Mouse (Mus musculus) layer of hippocampus, adult 9-11 months (tissue): Measurements from ENCODE around the gene Nsrp1.
"Not testable (repeated sequence)": the region's sequence is repeated elsewhere in the genome, so short reads cannot be mapped to it uniquely, and the experiment has no call there.

ENCODE experiments used
- DNase-seq: peaks from one replicate; pipeline ENCODE4 v3.0.0; 2022

Nsrp1 gene

DNA sequence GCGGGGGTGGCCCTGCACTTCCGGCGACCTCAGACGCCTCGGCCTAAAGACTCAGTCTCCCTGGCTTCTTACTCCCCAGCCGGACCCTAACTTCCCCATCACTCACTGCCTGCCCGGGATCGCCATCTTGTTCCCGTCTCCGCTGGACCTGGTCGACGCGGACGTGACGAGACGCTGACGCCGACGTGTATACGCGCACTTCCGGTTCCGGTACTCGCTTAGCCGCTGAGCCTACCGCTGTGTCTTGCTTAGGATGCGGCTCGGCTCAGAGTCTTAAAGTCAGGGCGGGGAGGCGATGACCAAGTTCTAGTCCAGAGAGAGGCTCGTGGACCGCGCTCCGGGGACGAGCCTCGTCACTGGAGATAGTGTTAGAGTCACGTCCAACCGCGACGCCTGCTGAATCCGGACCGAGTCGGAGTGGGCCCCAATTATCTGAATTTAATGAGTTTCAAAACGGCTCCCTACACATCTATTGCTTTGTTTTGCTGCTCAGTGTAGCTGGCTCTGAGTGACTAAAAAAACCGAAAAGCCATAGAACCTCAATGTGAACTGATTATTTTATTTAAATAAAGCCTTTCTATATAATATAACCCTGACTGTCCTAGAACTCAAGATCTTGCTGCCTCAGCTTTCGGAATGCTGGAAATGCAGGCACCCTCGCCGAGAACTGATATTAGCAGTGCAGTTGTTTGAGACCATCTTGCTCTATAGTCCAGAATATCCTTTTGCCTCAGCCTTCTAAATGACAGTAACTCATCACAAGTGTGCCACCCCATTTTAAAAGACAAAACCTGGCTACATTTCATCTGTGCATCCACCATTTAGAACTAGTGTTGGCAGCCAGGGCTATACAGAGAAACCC is at the start of gene Nsrp1:
Gene Nsrp1, minus strand, starts transcription at position 163 of the 862 bp plus-strand sequence.
- peak; percentile 94 for DNase-seq

DNA sequence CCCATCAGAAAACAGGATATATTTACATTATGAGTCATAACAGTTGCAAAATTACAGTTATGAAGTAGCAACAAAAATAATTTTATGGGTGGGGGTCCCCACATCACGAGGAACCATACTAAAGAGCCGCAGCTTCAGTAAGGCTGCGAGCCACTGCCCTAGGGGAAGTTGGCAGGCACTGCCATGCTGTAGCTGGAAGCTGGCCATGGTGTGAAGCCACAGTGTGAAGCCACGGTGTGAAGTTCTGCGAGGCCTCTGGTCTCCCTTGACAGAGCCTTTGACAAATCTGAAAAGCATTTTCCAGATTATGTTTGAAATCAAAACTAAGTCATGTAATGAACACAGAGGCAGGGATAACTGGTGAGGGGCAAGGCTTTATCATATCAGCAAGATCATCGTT is 32.9 kb upstream of the Nsrp1 start:
- no peak for DNase-seq

DNA sequence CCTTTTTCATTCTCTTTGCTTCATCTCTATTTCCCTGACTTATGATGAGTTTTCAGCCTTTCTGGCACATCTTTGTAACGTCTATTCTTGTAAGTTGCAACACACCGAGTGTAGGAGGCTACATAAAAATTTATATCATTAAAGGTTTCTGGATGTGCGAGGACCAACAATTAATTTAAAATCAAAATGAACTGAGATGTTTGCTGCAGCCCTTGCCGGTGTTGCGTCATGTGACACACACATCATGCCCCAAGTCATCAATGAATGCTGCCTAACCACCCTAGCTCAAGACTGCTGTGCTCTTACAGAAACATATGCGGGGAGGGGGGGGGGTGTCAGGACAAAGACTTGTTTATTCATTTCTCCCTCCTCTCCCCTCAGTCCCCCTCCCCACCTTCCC is 30.2 kb upstream of the Nsrp1 start:
- DNase-seq = no peak

- DNase-seq = not testable (repeated sequence)
Observed at GRCm38 (mm10) chr11:77107872-77108271, 29.6 kb upstream of the Nsrp1 start.

DNA sequence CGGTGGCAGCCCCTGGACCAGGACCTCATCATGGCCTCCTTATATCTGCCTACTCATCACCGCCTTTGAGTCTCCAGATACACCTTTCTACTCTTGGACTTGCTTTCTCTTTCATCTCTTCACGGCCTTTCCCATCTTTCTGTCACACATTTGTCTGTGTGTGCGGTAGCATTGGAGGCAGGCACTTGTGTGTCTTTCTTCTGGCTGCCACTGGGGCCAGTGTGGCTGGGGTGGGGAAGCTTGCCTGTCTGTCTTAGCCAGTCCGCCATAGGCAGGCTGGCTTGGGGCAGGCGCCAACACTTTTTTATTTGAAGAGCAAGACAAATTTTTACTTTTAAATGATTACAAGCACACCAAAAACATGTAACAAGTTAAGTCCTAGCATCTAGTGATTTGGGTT is 28.7 kb upstream of the Nsrp1 start:
- no peak for DNase-seq

- peak; percentile 33 for DNase-seq
Observed at GRCm38 (mm10) chr11:77100137-77100937, 22.1 kb upstream of the Nsrp1 start.

DNA sequence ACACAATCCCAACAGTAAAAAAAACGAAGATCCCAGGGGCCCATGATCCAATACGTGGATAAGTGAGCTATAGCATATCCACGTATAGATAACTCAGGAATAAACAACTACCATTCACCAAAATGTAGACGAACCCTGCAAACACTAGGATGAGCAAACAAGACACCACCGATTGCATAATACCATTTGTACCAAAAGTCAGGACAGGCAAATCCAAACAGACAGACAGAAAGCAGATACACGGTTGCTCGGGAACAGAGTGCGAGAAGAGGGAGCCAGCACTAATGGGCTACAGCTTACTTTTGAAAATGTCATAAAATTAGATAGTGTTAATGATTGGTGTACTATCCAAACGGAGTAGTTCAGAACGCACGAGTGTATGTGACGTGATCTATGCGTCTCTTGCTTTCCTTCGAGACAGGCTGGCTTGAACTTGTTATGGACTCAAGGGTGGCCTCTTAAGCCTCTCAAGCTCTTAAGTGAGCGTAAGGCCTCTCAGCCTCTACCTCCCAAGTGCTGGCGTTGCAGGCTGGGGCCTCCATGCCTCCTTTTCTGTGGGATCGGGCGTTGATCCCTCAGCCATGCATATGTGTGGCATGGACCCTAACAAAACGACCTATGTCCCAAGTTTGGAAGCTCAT is 20.2 kb upstream of the Nsrp1 start:
- no peak for DNase-seq

- no peak for DNase-seq
Observed at GRCm38 (mm10) chr11:77096991-77097390, 18.8 kb upstream of the Nsrp1 start.

- DNase-seq = no peak
Observed at GRCm38 (mm10) chr11:77096581-77096980, 18.3 kb upstream of the Nsrp1 start.

DNA sequence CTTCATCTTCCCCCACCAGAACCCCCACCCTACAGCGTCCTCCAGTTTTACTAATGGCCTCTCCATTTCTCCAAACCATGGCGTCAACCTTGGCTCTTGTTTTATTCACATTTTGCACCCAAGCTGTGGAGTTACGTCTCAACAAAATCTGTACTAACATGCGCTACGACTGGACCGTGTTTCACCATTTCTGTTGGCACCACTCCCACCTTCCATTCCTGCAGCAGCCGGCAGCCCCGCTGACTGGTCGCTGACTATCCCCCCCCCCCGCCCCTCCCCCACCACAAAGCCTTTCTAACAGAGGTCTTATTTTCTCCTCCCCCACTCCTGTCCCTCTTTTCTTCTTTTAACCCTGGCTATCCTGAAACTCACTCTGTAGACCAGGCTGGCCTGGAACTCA is 17.0 kb upstream of the Nsrp1 start:
- DNase-seq = no peak

DNA sequence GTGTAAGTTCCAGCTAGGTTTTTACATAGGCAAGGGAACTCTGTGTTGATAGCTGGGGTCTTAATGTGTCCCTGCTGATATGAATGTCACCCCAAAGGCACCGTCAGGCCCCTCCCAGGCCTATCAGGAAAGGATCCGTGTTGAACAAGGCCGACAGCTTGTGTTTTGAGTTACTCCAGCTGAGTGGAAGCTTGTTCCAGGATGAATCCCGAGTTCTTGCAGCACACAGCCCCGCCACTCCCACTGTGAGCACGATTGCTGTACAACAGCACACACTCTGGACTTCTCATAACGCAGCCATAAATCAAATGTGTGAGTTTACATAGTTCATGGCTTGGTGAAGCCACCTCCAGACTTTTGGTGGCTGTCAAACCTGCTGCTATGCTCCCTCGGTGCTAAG is 15.9 kb upstream of the Nsrp1 start:
- DNase-seq = peak; percentile 32

GRCm38 (mm10) chr11:77093208-77093607 is 15.0 kb upstream of the Nsrp1 start:
- no peak for DNase-seq

DNA sequence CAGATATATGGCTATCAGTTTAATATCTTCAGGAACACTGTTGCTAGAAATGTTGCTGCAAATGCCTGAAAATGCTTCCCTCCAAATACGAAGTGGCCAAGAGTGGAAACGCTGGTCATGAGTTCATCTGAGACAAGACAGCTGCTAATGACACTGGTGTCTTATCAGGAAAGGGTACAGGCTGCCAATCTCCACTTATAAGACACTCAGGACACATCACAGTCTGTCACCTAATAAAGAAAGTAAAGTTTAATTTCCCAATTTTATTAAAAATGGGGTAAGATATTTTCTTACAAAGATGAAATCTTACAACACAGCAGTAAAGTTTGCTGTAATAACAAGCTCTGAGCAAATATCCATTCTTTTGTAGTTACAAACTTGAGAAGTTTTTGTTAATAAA is 10.9 kb upstream of the Nsrp1 start:
- no peak for DNase-seq

- no peak for DNase-seq
Observed at GRCm38 (mm10) chr11:77087004-77087403, 8.8 kb upstream of the Nsrp1 start.

GRCm38 (mm10) chr11:77084001-77084682 is 5.9 kb upstream of the Nsrp1 start:
- DNase-seq = no peak

GRCm38 (mm10) chr11:77079361-77079760 is 1.1 kb upstream of the Nsrp1 start:
- DNase-seq = no peak

DNA sequence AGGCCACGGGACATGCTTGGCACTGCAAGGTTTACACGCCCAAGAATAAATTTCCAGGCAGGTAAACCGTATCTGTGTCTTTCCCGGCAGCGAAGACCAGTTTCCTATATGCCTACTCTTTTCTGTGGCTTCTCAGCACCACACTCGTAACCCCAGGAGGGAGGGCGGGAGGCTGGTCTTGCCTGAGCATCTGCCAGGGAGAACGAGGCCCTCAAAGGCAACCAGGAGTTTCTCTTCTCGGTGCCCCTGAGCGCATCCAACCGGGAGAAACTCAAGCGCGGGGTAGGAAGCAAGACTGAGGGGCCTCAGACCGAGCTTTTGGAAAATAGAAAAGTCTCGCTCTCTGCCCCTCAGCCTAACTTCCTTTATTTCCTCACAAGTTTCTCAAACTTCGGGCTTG is 443 bp downstream of the Nsrp1 start:
- no peak for DNase-seq

GRCm38 (mm10) chr11:77077331-77077730 is 904 bp downstream of the Nsrp1 start:
- not testable (repeated sequence) for DNase-seq

DNA sequence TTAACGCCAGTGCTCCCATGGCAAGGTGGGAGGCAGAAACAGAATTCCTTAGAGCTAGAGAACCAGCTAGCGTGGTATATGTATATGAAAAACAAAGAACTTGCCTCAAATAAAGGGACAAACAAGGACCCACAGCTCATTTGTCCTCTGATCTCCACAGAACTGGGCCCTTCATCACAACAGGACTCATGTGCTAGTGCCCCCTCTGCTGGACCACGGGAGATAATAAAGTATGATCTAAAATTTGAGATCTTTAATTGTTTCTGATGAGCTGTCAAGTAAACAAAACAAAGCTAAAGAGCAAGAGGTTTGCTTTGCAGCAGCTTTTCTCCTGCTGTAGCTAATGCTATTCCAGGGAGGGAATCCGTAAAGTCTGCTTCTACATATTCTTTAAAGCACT is 7.5 kb downstream of the Nsrp1 start:
- no peak for DNase-seq

- DNase-seq = no peak
Observed at GRCm38 (mm10) chr11:77068825-77069224, 9.4 kb downstream of the Nsrp1 start.

DNA sequence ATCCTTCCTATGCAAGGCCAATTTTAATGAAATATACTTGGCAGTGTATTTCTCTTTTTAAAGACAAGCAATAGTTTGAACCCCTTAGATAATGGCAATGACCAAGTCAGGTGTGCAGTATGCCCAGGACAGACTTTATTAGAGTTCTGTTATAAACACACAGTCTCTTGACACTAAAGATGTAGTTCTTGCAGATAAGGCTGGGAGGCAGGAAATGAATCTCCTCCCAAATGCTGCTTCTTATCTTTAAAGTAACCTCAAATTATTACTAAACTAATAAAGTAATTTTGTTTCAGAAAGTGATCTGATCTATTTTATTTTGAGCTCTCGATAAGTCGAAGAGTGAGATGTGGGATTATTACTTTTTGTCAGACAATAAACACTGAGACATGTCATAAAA is 14.8 kb downstream of the Nsrp1 start:
- DNase-seq = no peak

GRCm38 (mm10) chr11:77061951-77062350 is 16.3 kb downstream of the Nsrp1 start:
- DNase-seq = no peak

- no peak for DNase-seq
Observed at GRCm38 (mm10) chr11:77042816-77043215, 35.4 kb downstream of the Nsrp1 start.
